Mouse (Mus musculus): Measurements from ENCODE around the gene Inpp5k. TPM values are rescaled to one million over a fixed set of nuclear protein-coding genes. Genes with fewer than 3 reads are reported as not detected.

The Inpp5k gene
- polyA plus RNA-seq, 1 experiment from 2014 or later, result 20.6 TPM

DNA sequence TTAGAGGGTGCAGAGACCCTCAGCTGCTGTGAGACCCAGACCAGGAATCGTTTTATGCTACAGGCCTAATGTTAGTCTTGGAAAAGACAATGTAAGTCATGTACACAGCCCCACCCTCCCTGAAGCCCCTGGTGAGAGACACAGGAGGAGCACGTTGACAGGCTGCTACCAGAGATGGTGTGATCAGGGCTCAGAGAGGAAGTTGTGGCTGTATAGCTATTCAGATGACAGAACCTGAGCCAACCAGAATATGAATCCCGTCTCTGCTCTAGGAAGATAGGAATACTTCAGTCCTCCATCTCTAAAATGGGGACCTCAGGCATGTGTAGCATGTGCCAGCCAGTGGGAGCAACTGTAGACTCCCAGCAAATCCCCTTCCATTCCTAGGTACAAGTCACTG, 37.8 kb downstream of the Inpp5k start:
- H3K27me3 ChIP-seq (replicated peaks; ENCODE audit: control insufficient read depth, insufficient read depth, low read length), result no peaks in the 10 kb centered on the region
- no peaks in the 10 kb centered on the region for H3K9me3 ChIP-seq (ENCODE audit: control insufficient read depth)
- H3K4me1 ChIP-seq (replicated peaks; ENCODE audit: control insufficient read depth, insufficient read depth, low read length), result no peaks in the 10 kb centered on the region
- H3K9ac ChIP-seq (ENCODE audit: low read depth, low read length), result no peak overlapping the region
- peaks cover 90% of the 10 kb centered on the region for H3K36me3 ChIP-seq (ENCODE audit: control insufficient read depth, insufficient read depth)
- no peak overlapping the region for H3K4me2 ChIP-seq (replicated peaks; ENCODE audit: low read depth)
- WGBS, result 82% methylated on average over 3 of the region's 3 CpGs
- TF ChIP-seq CTCF (IDR thresholded peaks at IDR 0.05; ENCODE audit: low read depth), result no peak
- no peak overlapping the region for H3K4me3 ChIP-seq (ENCODE audit: low read depth, low read length)
- no peak for ATAC-seq
- no peak overlapping the region for H3K27ac ChIP-seq (ENCODE audit: low read depth, low read length)

DNA sequence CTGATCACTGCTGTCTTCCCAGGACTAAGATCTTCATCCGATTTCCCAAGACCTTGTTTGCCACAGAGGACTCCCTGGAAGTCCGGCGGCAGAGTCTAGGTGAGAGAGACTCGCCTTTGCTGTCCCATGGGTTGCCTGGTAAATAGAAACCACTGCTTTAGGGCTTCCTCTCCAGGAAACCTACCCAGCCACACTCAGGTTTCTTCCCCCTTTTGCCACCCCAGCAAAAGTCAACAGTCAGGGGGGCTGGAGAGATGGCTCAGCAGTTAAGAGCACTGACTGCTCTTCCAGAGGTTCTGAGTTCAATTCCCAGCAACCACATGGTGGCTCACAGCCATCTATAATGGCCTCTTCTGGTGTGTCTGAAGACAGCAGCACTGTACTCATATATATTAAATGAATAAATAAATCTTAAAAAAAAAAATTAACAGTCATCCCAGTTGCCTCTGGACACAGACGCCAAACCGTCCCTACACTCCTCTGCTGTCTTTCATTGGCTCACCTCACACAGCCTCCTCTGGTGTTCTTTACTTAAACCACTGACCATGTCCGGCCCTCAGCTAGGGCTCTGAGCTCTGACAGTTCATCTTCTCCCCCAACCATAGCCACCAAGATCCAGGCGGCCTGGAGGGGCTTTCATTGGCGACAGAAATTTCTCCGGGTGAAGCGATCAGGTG, 38.5 kb downstream of the Inpp5k start:
- Histone ChIP-seq H3K4me2 (replicated peaks; ENCODE audit: low read depth) (no peak overlapping the region), H3K9ac (ENCODE audit: low read depth, low read length) (no peak overlapping the region), H3K9me3 (ENCODE audit: control insufficient read depth) (no peaks in the 10 kb centered on the region), H3K27ac (ENCODE audit: low read depth, low read length) (no peak overlapping the region), H3K4me3 (ENCODE audit: low read depth, low read length) (no peak overlapping the region), H3K36me3 (ENCODE audit: control insufficient read depth, insufficient read depth) (peaks cover 88% of the 10 kb centered on the region), H3K27me3 (replicated peaks; ENCODE audit: control insufficient read depth, insufficient read depth, low read length) (no peaks in the 10 kb centered on the region), H3K4me1 (replicated peaks; ENCODE audit: control insufficient read depth, insufficient read depth, low read length) (no peaks in the 10 kb centered on the region)
- 85% methylated on average over 11 of the region's 11 CpGs for WGBS
- no peak for ATAC-seq
- no peak for TF ChIP-seq CTCF (IDR thresholded peaks at IDR 0.05; ENCODE audit: low read depth)

DNA sequence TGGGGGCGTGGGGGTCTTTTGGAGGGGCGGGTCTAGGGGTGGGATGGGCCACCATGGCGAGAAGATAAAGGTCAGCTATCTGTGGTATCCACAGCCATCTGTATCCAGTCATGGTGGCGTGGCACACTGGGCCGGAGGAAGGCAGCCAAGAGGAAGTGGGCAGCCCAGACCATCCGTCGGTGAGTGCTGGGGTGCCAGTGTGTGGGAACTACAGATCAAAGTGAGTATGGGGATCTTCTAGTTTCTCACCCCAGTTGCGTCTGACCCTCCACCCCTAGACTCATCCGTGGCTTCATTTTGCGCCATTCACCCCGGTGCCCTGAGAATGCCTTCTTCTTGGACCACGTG, 39.0 kb downstream of the Inpp5k start:
- 97% methylated on average over 12 of the region's 12 CpGs for WGBS
- Histone ChIP-seq H3K4me1 (replicated peaks; ENCODE audit: control insufficient read depth, insufficient read depth, low read length) (no peaks in the 10 kb centered on the region), H3K9ac (ENCODE audit: low read depth, low read length) (no peak overlapping the region), H3K4me2 (replicated peaks; ENCODE audit: low read depth) (no peak overlapping the region), H3K36me3 (ENCODE audit: control insufficient read depth, insufficient read depth) (peaks cover 86% of the 10 kb centered on the region), H3K9me3 (ENCODE audit: control insufficient read depth) (no peaks in the 10 kb centered on the region), H3K4me3 (ENCODE audit: low read depth, low read length) (no peak overlapping the region), H3K27me3 (replicated peaks; ENCODE audit: control insufficient read depth, insufficient read depth, low read length) (no peaks in the 10 kb centered on the region), H3K27ac (ENCODE audit: low read depth, low read length) (no peak overlapping the region)
- no peak for ATAC-seq
- TF ChIP-seq CTCF (IDR thresholded peaks at IDR 0.05; ENCODE audit: low read depth), result no peak

DNA sequence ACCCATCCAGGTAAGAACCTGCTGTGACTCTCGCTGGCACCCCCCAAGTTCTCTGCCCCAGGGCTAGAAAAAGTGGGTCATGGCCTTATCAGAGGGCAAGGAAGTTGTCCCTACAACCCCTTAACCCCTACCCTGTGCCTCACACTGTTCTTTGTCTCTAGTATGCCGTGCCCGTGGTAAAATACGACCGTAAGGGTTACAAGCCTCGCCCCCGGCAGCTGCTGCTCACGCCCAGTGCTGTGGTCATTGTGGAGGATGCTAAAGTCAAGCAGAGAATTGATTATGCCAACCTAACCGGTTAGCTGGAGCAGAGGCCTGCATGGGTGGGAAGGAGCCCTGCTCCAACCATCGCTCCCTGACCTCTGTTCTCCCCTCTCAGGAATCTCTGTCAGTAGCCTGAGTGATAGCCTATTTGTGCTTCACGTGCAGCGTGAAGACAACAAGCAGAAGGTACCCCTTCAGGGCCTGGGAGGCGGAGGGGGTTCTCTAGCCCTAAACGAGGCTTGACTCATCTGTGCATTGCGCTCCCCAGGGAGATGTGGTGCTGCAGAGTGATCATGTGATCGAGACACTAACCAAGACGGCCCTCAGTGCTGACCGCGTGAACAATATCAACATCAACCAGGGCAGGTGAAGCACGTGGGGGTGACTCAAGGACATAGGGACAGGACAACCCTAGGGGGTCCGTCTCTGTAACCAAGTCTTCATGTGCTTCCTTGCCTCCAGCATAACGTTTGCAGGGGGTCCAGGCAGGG, 40.8 kb downstream of the Inpp5k start:
- no peak for ATAC-seq
- WGBS, result 83% methylated on average over 22 of the region's 22 CpGs
- H3K9ac ChIP-seq (ENCODE audit: low read depth, low read length), result no peak overlapping the region
- no peaks in the 10 kb centered on the region for H3K27me3 ChIP-seq (replicated peaks; ENCODE audit: control insufficient read depth, insufficient read depth, low read length)
- H3K4me2 ChIP-seq (replicated peaks; ENCODE audit: low read depth), result no peak overlapping the region
- peaks cover 70% of the 10 kb centered on the region for H3K36me3 ChIP-seq (ENCODE audit: control insufficient read depth, insufficient read depth)
- no peak for TF ChIP-seq CTCF (IDR thresholded peaks at IDR 0.05; ENCODE audit: low read depth)
- H3K9me3 ChIP-seq (ENCODE audit: control insufficient read depth), result no peaks in the 10 kb centered on the region
- no peaks in the 10 kb centered on the region for H3K4me1 ChIP-seq (replicated peaks; ENCODE audit: control insufficient read depth, insufficient read depth, low read length)
- H3K27ac ChIP-seq (ENCODE audit: low read depth, low read length), result no peak overlapping the region; the same call in 1 of the 2 replicates
- no peak overlapping the region for H3K4me3 ChIP-seq (ENCODE audit: low read depth, low read length)

DNA sequence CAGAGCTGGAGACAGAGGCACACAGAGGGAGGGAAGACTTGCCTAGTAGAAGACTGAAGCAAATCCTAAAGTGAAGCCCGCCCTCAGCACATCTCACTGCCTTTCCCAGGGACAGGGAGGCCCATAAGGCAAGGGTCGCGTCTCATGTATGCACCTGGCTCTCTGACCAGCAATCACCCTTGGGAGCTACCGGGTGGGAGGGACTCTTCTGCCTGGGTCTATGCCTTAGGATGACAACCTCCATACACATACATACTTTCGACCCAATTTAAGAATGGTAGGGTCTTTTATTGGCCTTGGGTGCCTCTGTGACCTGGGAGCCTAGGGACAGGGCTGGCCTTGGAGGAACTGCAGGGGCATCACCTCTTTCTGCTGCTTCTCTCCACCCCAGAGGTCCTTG, 42.6 kb downstream of the Inpp5k start:
- no peak for ATAC-seq

DNA sequence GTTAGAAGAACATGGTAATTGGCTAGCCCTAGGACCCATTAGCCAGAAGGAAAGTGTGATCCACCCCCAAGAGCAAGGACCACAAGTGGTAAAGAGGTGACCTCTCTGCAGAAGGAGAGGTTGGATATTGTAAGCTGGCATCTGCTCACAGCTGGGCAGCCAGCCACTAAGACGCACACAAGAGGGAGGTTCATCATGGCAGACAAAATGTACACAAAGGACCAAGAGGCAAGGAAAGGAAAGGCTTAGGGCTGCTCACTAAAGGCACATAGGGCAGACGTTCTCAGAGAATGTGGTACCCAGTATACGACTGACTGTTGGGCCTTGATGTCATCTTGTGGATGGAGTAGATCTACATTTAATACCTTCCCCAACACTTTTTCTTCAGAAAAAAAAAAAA, 44.1 kb downstream of the Inpp5k start:
- no peak overlapping the region for H3K4me3 ChIP-seq (ENCODE audit: low read depth, low read length)
- no peak overlapping the region for H3K9ac ChIP-seq (ENCODE audit: low read depth, low read length)
- no peak for ATAC-seq
- TF ChIP-seq CTCF (IDR thresholded peaks at IDR 0.05; ENCODE audit: low read depth), result no peak
- no peaks in the 10 kb centered on the region for H3K27me3 ChIP-seq (replicated peaks; ENCODE audit: control insufficient read depth, insufficient read depth, low read length)
- H3K4me2 ChIP-seq (replicated peaks; ENCODE audit: low read depth), result no peak overlapping the region
- H3K9me3 ChIP-seq (ENCODE audit: control insufficient read depth), result no peaks in the 10 kb centered on the region
- H3K27ac ChIP-seq (ENCODE audit: low read depth, low read length), result no peak overlapping the region
- H3K4me1 ChIP-seq (replicated peaks; ENCODE audit: control insufficient read depth, insufficient read depth, low read length), result no peaks in the 10 kb centered on the region
- peaks cover 39% of the 10 kb centered on the region for H3K36me3 ChIP-seq (ENCODE audit: control insufficient read depth, insufficient read depth)
- WGBS, result 71% methylated on average over 3 of the region's 3 CpGs

More for the DNA sequence above, 42.6 kb downstream of the Inpp5k start:
- no peaks in the 10 kb centered on the region for H3K4me1 ChIP-seq (replicated peaks; ENCODE audit: control insufficient read depth, insufficient read depth, low read length)
- 92% methylated on average over 5 of the region's 5 CpGs for WGBS
- H3K9ac ChIP-seq (ENCODE audit: low read depth, low read length), result no peak overlapping the region
- no peaks in the 10 kb centered on the region for H3K27me3 ChIP-seq (replicated peaks; ENCODE audit: control insufficient read depth, insufficient read depth, low read length)
- no peak for TF ChIP-seq CTCF (IDR thresholded peaks at IDR 0.05; ENCODE audit: low read depth)
- no peak overlapping the region for H3K4me2 ChIP-seq (replicated peaks; ENCODE audit: low read depth)
- no peak overlapping the region for H3K27ac ChIP-seq (ENCODE audit: low read depth, low read length)
- peaks cover 54% of the 10 kb centered on the region for H3K36me3 ChIP-seq (ENCODE audit: control insufficient read depth, insufficient read depth)
- no peak overlapping the region for H3K4me3 ChIP-seq (ENCODE audit: low read depth, low read length)
- H3K9me3 ChIP-seq (ENCODE audit: control insufficient read depth), result no peaks in the 10 kb centered on the region

All from intestine, postnatal 0 days (tissue).